Mouse (Mus musculus): ENCODE measurements at regions not wholly inside any gene's neighbourhood (a gene's known extent, or its start where the extent isn't known, plus 50 kb on each side); places are given as distances from the start of the nearest gene placed in this dataset.

DNA sequence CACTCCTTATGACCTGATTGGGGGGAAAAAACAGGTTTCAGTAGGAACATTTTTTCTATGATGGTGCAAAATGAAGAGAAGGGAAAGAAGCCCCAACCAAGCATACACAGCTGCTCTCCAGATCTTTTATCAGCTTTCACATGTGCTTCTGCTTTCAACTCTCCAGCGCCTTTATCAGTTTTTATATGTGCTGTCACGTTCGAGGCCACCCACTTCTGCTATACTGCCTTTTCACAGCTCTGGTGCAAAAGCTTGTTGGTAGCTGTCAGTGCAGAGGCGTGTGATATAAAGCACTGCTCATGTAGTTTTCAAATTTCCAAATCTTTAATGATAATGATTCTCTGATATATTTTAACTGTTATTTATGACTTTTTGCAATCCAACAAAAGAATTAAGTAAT lies 120.2 kb upstream of the Npsr1 start:
- no peaks in the 10 kb centered on the region for H3K36me3 ChIP-seq (ENCODE audit: control insufficient read depth, insufficient read depth, low read length)
- H3K9ac ChIP-seq (ENCODE audit: low read length) = no peak overlapping the region
- DNase-seq (ENCODE audit: low spot score) (no peak), ATAC-seq (no peak)
- no peak overlapping the region for H3K27ac ChIP-seq (ENCODE audit: low read depth, low read length)
- no peaks in the 10 kb centered on the region for H3K4me1 ChIP-seq (ENCODE audit: control insufficient read depth, insufficient read depth, low read length)
- no peaks in the 10 kb centered on the region for H3K27me3 ChIP-seq (replicated peaks; ENCODE audit: control insufficient read depth, insufficient read depth, low read length)
- H3K4me3 ChIP-seq (ENCODE audit: low read depth, low read length) = no peak overlapping the region
- no peaks in the 10 kb centered on the region for H3K9me3 ChIP-seq (replicated peaks; ENCODE audit: control insufficient read depth, low read length)
- 82% methylated on average over 4 of the region's 4 CpGs for WGBS
- no peak overlapping the region for H3K4me2 ChIP-seq (ENCODE audit: low read length)

DNA sequence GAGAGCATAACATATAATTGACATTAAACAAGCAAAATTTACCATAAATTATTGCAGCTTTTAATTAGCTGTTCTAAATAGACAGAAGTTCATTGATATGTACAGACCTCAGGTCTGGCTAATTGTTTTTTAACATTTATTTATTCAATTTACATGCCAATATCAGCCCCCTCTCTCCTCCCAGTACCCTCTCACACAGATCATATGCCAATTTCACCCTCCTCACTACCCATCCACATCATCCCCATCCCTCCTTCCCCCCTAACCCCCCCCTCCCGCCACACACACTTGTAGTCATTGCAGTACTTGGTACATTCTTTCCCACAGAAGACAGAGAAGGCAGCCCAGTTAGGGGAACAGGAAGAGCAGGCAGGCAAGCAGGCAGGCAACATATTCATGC lies 91.4 kb upstream of the Npsr1 start:
- Histone ChIP-seq H3K9me3 (replicated peaks; ENCODE audit: control insufficient read depth, low read length) (no peaks in the 10 kb centered on the region), H3K4me1 (ENCODE audit: control insufficient read depth, insufficient read depth, low read length) (no peaks in the 10 kb centered on the region), H3K9ac (ENCODE audit: low read length) (no peak overlapping the region), H3K4me3 (ENCODE audit: low read depth, low read length) (no peak overlapping the region), H3K27ac (ENCODE audit: low read depth, low read length) (no peak overlapping the region), H3K27me3 (replicated peaks; ENCODE audit: control insufficient read depth, insufficient read depth, low read length) (no peaks in the 10 kb centered on the region), H3K36me3 (ENCODE audit: control insufficient read depth, insufficient read depth, low read length) (no peaks in the 10 kb centered on the region), H3K4me2 (ENCODE audit: low read length) (no peak overlapping the region)
- ATAC-seq (no peak), DNase-seq (ENCODE audit: low spot score) (no peak)
- 81% methylated on average over 1 of the region's 1 CpGs for WGBS

DNA sequence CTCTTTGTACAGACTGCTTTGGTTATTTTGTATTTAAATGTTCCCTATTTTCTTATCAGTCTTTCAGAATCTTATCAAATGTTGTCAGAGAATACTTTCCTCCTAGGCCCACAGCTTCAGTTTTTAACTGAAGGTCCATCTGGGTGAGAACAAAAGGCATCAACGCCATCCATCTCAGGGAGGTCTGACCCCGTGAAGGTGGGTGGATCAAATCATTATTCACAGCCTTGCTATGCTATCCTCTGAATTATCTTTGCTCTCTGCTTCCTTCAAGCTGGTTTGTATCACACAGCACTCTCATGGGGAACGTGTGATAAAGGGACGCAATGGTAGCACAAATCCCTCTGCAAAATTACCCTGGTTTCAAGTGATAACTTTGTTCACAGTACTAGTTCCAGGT lies 59.5 kb upstream of the Npsr1 start:
- H3K27me3 ChIP-seq (replicated peaks; ENCODE audit: control insufficient read depth, insufficient read depth, low read length) = no peaks in the 10 kb centered on the region
- DNase-seq (ENCODE audit: low spot score) = no peak
- no peak overlapping the region for H3K9ac ChIP-seq (ENCODE audit: low read length)
- H3K4me1 ChIP-seq (ENCODE audit: control insufficient read depth, insufficient read depth, low read length) = no peaks in the 10 kb centered on the region
- no peak overlapping the region for H3K27ac ChIP-seq (ENCODE audit: low read depth, low read length)
- no peak for ATAC-seq
- no peaks in the 10 kb centered on the region for H3K36me3 ChIP-seq (ENCODE audit: control insufficient read depth, insufficient read depth, low read length)
- no peak overlapping the region for H3K4me2 ChIP-seq (ENCODE audit: low read length)
- no peaks in the 10 kb centered on the region for H3K9me3 ChIP-seq (replicated peaks; ENCODE audit: control insufficient read depth, low read length)
- WGBS = 81% methylated on average over 4 of the region's 4 CpGs
- H3K4me3 ChIP-seq (ENCODE audit: low read depth, low read length) = no peak overlapping the region

Data from forebrain, embryonic 14.5 days (tissue).